Mouse (Mus musculus) G1E (cell line): ENCODE results near the gene Mmp24. TPM values are rescaled to one million over a fixed set of nuclear protein-coding genes. Genes with fewer than 3 reads are reported as not detected.

Experiments
- ATAC-seq: 2 replicates; pipeline ENCODE4 v1.8.0; 2016; ENCODE audit warnings: mild to moderate bottlenecking; ENCODE audit not compliant: insufficient number of reproducible peaks, poor library complexity, low FRiP score, severe bottlenecking; ENCODE audit errors: extremely low read depth
- DNase-seq: peaks from one replicate; pipeline ENCODE4 v3.0.0; 2012; ENCODE audit warnings: low spot score
- H3K27me3 ChIP-seq: 2 replicates; pipeline ENCODE4 v1.6.1; 2012; ENCODE audit warnings: mild to moderate bottlenecking, low read length, inconsistent platforms; ENCODE audit not compliant: insufficient read depth
- H3K36me3 ChIP-seq: replicated peaks from 2 replicates; pipeline ENCODE3; 2012; ENCODE audit warnings: mild to moderate bottlenecking, inconsistent platforms
- H3K4me1 ChIP-seq: 2 replicates; pipeline ENCODE4 v1.6.1; 2012; ENCODE audit warnings: low read depth, low read length, inconsistent platforms, mixed read lengths; ENCODE audit not compliant: insufficient read depth
- H3K4me3 ChIP-seq: 2 replicates; pipeline ENCODE4 v1.5.1; 2012; ENCODE audit warnings: low read depth, mild to moderate bottlenecking, inconsistent platforms, low read length, moderate library complexity, mixed read lengths
- H3K9me3 ChIP-seq: replicated peaks from 2 replicates; pipeline ENCODE4 v1.6.1; 2012; ENCODE audit warnings: inconsistent platforms
- CTCF ChIP-seq: IDR thresholded peaks from 2 replicates; pipeline ENCODE4 v1.5.1; 2012; ENCODE audit warnings: low read depth, low read length, inconsistent platforms, mixed read lengths
- GATA1 ChIP-seq: IDR thresholded peaks from 2 replicates; pipeline ENCODE4 v1.6.1; 2012; ENCODE audit warnings: borderline replicate concordance, low read length, inconsistent platforms, mixed read lengths
- GATA2 ChIP-seq: IDR thresholded peaks from 2 replicates; pipeline ENCODE4 v1.6.1; 2012; ENCODE audit warnings: low read depth, low read length, inconsistent platforms, borderline replicate concordance
- POLR2AphosphoS5 ChIP-seq: IDR thresholded peaks from 2 replicates; pipeline ENCODE4 v1.6.1; 2012; ENCODE audit warnings: low read depth, low read length, inconsistent platforms; ENCODE audit not compliant: insufficient replicate concordance
- TAL1 ChIP-seq: conservative IDR thresholded peaks from 2 replicates; pipeline ENCODE4 v1.6.1; 2012; ENCODE audit warnings: low read depth, low read length, inconsistent platforms, mixed read lengths
- polyA plus RNA-seq: library from polyadenylated mRNA; stranded (reverse); fragments of >175 nt; gene quantifications from 2 replicates; pipeline ENCODE4 v1.2.3, GENCODE M21; 2012
- total RNA-seq, 2 experiments: library from RNA; stranded (forward) in 1 of 2; stranded (reverse) in 1 of 2; fragments of 200-1000 nt in 1 of 2; fragments of >200 nt in 1 of 2; fragmentation: Nextera tagmentation in 1 of 2; gene quantifications; 2 replicates each; pipeline ENCODE4 v1.2.3; 2014 to 2017

Mmp24 gene
- total and polyA plus RNA-seq, 3 experiments, result 0.05 TPM; not detected in 2

- H3K9me3 ChIP-seq, result no peaks in the 10 kb centered on the region
- TF ChIP-seq CTCF (no peak), GATA1 (no peak), GATA2 (no peak), TAL1 (no peak), POLR2AphosphoS5 (no peak)
- H3K36me3 ChIP-seq, result peaks cover 74% of the 10 kb centered on the region
- no peak for ATAC-seq
- DNase-seq, result no peak
- peaks cover 66% of the 10 kb centered on the region for H3K4me1 ChIP-seq
- peak overlapping the region; percentile 91; the same call in 1 of the 2 replicates for H3K4me3 ChIP-seq
- peaks cover 7% of the 10 kb centered on the region; the same call in 1 of the 2 replicates for H3K27me3 ChIP-seq
Measured at GRCm38 (mm10) chr2:155819449-155820251, 44.5 kb downstream of the Mmp24 start.

DNA sequence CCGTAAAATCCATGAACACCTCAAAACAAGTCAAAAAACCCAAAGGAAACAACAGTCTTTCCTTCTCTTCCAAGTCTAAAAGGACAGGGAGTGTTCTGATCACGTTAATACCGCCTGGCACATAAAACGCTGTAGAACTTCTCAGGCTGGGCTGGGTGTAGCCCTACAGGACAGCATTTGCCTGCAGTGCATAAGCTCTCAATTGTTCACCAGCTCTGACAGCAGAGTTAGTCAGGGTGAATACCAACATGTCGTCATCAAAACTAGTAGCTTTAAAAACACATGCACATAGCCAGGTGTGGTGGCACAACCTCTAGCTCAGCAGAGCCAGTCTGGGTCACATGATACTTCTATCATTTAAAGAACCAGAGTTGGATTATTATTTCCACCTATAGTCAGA, 45.6 kb downstream of the Mmp24 start:
- peaks cover 68% of the 10 kb centered on the region for H3K4me1 ChIP-seq
- ATAC-seq, result no peak

GRCm38 (mm10) chr2:155823722-155824121, 48.6 kb downstream of the Mmp24 start:
- H3K36me3 ChIP-seq, result peaks cover 55% of the 10 kb centered on the region
- no peak for ATAC-seq
- H3K9me3 ChIP-seq, result no peaks in the 10 kb centered on the region
- H3K27me3 ChIP-seq, result no peaks in the 10 kb centered on the region
- H3K4me3 ChIP-seq, result no peak overlapping the region; the same call in 1 of the 2 replicates
- H3K4me1 ChIP-seq, result peaks cover 67% of the 10 kb centered on the region
- TF ChIP-seq GATA2 (no peak), POLR2AphosphoS5 (no peak), CTCF (no peak), TAL1 (no peak), GATA1 (no peak)
- DNase-seq, result no peak

More for the DNA sequence above, 45.6 kb downstream of the Mmp24 start:
- TF ChIP-seq GATA2, result no peak
- TF ChIP-seq GATA1, result no peak
- TF ChIP-seq POLR2AphosphoS5, result no peak
- TF ChIP-seq CTCF, result no peak
- no peak for TF ChIP-seq TAL1
- Histone ChIP-seq H3K27me3 (peaks cover 1% of the 10 kb centered on the region; the same call in 1 of the 2 replicates), H3K4me3 (no peak overlapping the region), H3K36me3 (peaks cover 77% of the 10 kb centered on the region), H3K9me3 (no peaks in the 10 kb centered on the region)
- DNase-seq, result no peak

DNA sequence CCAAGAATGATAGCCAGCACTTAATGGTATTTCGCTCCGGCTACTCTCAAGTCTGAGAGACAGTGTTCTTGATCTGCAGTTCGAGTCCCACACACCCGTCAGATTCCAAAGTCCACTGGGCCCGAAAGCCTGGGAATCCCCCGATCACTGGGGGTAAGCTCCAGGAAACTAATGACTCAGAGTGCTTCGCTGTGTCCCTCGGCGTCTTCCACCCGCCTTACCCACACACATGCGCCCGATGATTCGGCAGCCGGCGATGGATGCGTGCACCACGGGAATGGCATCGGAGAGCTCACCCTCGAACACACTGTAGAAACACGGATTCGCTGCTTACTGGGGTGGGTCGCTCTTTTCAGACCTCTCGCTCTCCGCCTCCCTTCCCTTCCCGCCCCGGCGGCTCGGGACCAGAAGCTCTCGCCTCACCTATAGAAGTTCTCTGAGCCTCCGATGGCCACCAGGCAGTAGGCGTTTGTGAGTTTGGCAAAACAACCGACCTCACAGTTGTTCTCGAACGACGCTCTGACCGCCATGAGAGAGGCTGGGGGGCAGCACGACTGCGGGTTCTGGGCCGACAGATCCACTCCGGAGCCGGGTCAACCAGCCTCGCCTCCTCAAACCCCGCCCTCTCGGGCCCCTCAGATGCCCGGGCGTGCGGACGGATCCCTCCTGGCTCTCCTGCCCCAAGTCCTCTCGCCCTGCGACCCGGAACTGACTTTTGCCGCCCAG, 50.9 kb downstream of the Mmp24 start:
- ATAC-seq, result no peak
- Histone ChIP-seq H3K4me3 (peak overlapping the region; percentile 97), H3K36me3 (peaks cover 35% of the 10 kb centered on the region), H3K27me3 (peaks cover 20% of the 10 kb centered on the region), H3K4me1 (peaks cover 47% of the 10 kb centered on the region), H3K9me3 (no peaks in the 10 kb centered on the region)
- TF ChIP-seq POLR2AphosphoS5, result no peak
- TF ChIP-seq TAL1, result no peak
- no peak for TF ChIP-seq CTCF
- no peak for TF ChIP-seq GATA2
- TF ChIP-seq GATA1, result no peak
- DNase-seq, result no peak

GRCm38 (mm10) chr2:155826630-155827424, 51.7 kb downstream of the Mmp24 start, which contains the start of gene Eif6:
TSS of gene Eif6 (minus strand) at chr2:155826925.
- TF ChIP-seq POLR2AphosphoS5 (no peak), CTCF (no peak), GATA1 (no peak), GATA2 (no peak), TAL1 (no peak)
- H3K27me3 ChIP-seq, result peaks cover 20% of the 10 kb centered on the region
- peaks cover 47% of the 10 kb centered on the region for H3K4me1 ChIP-seq
- peak within 1 kb of the TSS; percentile 97 for H3K4me3 ChIP-seq
- no peaks in the 10 kb centered on the region for H3K9me3 ChIP-seq
- ATAC-seq (peak; percentile 77), DNase-seq (peak; percentile 76)
- H3K36me3 ChIP-seq, result peaks cover 28% of the 10 kb centered on the region
